Mouse (Mus musculus): Measurements from ENCODE around the gene Bod1l. TPM values are rescaled to one million over a fixed set of nuclear protein-coding genes. Genes with fewer than 3 reads are reported as not detected.

Bod1l gene
- polyA plus RNA-seq (2012; rRNA removed) = 3.7 and 4.7 TPM in 2 replicates

DNA sequence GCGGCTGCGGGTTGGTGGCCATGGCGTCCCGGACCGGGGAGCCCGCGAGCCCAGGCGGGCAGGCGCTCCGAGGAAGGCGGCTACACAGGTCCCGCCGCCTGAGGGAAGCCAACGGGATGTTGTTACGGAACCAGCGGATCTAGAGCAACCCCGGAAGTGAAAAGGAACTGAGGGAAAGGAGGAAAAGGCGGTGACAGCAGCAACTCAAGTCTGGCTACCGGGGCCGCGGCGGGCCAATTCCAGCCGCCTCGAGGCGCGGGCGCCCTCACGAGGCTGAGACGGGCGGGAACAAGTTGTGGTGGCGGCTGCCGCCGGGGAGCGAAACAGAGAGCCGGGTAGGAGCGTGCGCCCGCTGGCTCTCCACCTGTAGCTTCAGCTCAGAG is at the start of gene Bod1l:
Gene Bod1l, minus strand, starts transcription at position 169 of the 383 bp plus-strand sequence.
- Histone ChIP-seq H3K4me3 (ENCODE audit: control insufficient read depth, low read depth, low read length) (peak within 1 kb of the TSS; percentile 97), H3K27me3 (ENCODE audit: control insufficient read depth, insufficient read depth, low read length) (no peaks in the 10 kb centered on the region), H3K27ac (ENCODE audit: control insufficient read depth, insufficient read depth, low read depth, low read length) (peak within 1 kb of the TSS; percentile 88), H3K4me1 (ENCODE audit: control insufficient read depth, insufficient read depth, low read length) (peaks cover 14% of the 10 kb centered on the region), H3K36me3 (ENCODE audit: control insufficient read depth, insufficient read depth, low read length) (no peaks in the 10 kb centered on the region)
- peak; percentile 56 for TF ChIP-seq POLR2A (IDR thresholded peaks at IDR 0.05; ENCODE audit: control insufficient read depth, low read depth, low read length)
- TF ChIP-seq CTCF (IDR thresholded peaks at IDR 0.05; ENCODE audit: control insufficient read depth, insufficient read depth, insufficient replicate concordance, low read depth, low read length) = peak; percentile 10; the same call in 1 of the 2 replicates

DNA sequence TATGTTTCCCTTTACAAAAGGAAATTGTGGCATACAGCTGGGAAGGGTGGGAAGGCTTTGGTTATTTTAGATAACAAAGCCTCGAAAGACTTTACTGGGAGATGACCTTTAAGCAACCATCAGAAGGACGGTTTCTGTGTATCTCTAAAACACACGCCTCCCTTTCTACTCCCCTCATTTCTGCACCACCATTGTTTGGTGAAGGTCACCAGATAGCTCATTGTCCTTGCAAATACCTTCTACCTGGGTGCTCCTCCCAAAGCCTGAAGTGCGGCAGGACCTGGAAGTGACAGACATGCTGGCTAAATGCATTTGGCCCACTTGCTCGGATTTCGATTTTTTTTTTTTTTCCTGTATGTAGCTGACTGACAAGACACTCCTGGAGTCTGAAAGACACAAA is 49.2 kb upstream of the Bod1l start:
- no peak overlapping the region for H3K27ac ChIP-seq (ENCODE audit: control insufficient read depth, insufficient read depth, low read depth, low read length)
- H3K4me1 ChIP-seq (ENCODE audit: control insufficient read depth, insufficient read depth, low read length) = no peaks in the 10 kb centered on the region
- H3K36me3 ChIP-seq (ENCODE audit: control insufficient read depth, insufficient read depth, low read length) = no peaks in the 10 kb centered on the region
- H3K4me3 ChIP-seq (ENCODE audit: control insufficient read depth, low read depth, low read length) = no peak overlapping the region
- no peak for TF ChIP-seq POLR2A (IDR thresholded peaks at IDR 0.05; ENCODE audit: control insufficient read depth, low read depth, low read length)
- no peak for TF ChIP-seq CTCF (IDR thresholded peaks at IDR 0.05; ENCODE audit: control insufficient read depth, insufficient read depth, insufficient replicate concordance, low read depth, low read length)
- H3K27me3 ChIP-seq (ENCODE audit: control insufficient read depth, insufficient read depth, low read length) = no peaks in the 10 kb centered on the region

DNA sequence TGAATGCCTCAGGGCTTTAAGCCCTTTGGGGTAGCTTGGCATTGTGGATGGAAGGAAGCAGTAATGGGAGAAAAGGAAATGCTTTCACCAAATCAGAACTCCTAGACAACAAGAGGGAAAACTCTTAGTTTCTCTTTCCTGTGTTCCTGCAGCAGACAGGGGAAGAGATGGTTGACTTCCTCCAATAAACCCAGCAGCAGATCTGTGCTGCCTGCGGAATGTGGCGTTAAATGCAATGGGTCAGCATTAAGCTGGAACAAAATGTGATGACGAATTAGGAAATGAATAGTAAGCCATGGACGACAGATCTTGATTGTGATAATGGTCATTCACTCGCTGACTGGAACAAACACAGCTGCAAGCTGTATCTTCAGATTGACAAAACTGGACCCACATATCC is 46.8 kb upstream of the Bod1l start:
- Histone ChIP-seq H3K27ac (ENCODE audit: control insufficient read depth, insufficient read depth, low read depth, low read length) (no peak overlapping the region), H3K4me1 (ENCODE audit: control insufficient read depth, insufficient read depth, low read length) (no peaks in the 10 kb centered on the region), H3K36me3 (ENCODE audit: control insufficient read depth, insufficient read depth, low read length) (no peaks in the 10 kb centered on the region), H3K27me3 (ENCODE audit: control insufficient read depth, insufficient read depth, low read length) (no peaks in the 10 kb centered on the region), H3K4me3 (ENCODE audit: control insufficient read depth, low read depth, low read length) (no peak overlapping the region)
- TF ChIP-seq CTCF (IDR thresholded peaks at IDR 0.05; ENCODE audit: control insufficient read depth, insufficient read depth, insufficient replicate concordance, low read depth, low read length) = no peak
- no peak for TF ChIP-seq POLR2A (IDR thresholded peaks at IDR 0.05; ENCODE audit: control insufficient read depth, low read depth, low read length)

DNA sequence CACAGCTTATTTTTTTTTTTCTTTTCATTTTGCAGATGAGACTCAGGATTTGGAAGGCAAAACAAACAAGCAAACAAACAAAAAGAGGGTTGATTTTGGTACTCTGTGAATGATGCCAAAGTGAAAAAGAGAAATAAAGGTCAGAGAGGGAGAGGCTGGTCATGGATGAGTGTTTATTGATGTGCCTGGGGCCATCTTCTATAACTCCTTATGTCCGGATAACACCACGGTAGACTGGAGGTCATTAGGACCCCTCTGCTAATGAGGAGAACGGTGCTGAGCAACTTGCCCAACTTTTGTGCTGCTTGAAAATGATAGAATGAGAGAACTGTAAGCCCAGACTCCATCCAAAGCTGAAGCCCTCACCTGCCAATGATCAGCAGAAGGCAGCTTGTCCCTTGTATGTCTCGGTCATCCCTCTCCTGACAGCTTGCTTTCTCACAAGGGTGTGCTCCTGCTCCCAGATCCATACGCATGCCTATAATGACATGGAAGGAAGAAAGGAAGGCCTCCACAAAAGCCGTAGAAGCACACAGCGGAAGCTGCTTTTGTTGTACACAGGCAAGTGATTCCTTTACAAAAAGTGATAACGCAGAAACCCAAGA is 45.2 kb upstream of the Bod1l start:
- TF ChIP-seq POLR2A (IDR thresholded peaks at IDR 0.05; ENCODE audit: control insufficient read depth, low read depth, low read length) = no peak
- no peak for TF ChIP-seq CTCF (IDR thresholded peaks at IDR 0.05; ENCODE audit: control insufficient read depth, insufficient read depth, insufficient replicate concordance, low read depth, low read length)
- Histone ChIP-seq H3K27ac (ENCODE audit: control insufficient read depth, insufficient read depth, low read depth, low read length) (no peak overlapping the region), H3K36me3 (ENCODE audit: control insufficient read depth, insufficient read depth, low read length) (no peaks in the 10 kb centered on the region)

DNA sequence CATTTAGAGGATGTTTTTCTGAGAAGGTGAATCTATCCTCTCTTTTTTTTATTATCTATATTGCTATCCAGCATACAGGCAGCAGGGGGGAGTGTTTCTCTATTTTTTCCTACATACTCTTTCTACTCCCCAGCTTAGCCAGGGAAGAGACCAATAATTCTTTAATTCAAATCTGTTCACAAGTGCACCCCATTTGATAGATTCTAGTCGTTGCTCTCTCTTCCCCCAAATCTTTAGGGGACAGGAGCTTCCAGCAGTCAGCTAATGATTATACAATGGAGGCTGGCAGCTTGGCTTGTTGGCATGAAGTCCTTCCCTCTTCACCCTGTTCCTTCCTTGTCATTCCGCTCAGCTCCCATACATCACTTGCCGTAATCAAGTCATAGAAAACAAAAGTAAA is 44.7 kb upstream of the Bod1l start:
- no peaks in the 10 kb centered on the region for H3K27me3 ChIP-seq (ENCODE audit: control insufficient read depth, insufficient read depth, low read length)
- H3K27ac ChIP-seq (ENCODE audit: control insufficient read depth, insufficient read depth, low read depth, low read length) = no peak overlapping the region
- TF ChIP-seq POLR2A (IDR thresholded peaks at IDR 0.05; ENCODE audit: control insufficient read depth, low read depth, low read length) (no peak), CTCF (IDR thresholded peaks at IDR 0.05; ENCODE audit: control insufficient read depth, insufficient read depth, insufficient replicate concordance, low read depth, low read length) (no peak)
- H3K36me3 ChIP-seq (ENCODE audit: control insufficient read depth, insufficient read depth, low read length) = no peaks in the 10 kb centered on the region
- peaks cover 4% of the 10 kb centered on the region; the same call in 1 of the 2 replicates for H3K4me1 ChIP-seq (ENCODE audit: control insufficient read depth, insufficient read depth, low read length)
- no peak overlapping the region for H3K4me3 ChIP-seq (ENCODE audit: control insufficient read depth, low read depth, low read length)

More for the DNA sequence above, 45.2 kb upstream of the Bod1l start:
- peaks cover 2% of the 10 kb centered on the region; the same call in 1 of the 2 replicates for H3K4me1 ChIP-seq (ENCODE audit: control insufficient read depth, insufficient read depth, low read length)
- H3K27me3 ChIP-seq (ENCODE audit: control insufficient read depth, insufficient read depth, low read length) = no peaks in the 10 kb centered on the region
- no peak overlapping the region for H3K4me3 ChIP-seq (ENCODE audit: control insufficient read depth, low read depth, low read length)

DNA sequence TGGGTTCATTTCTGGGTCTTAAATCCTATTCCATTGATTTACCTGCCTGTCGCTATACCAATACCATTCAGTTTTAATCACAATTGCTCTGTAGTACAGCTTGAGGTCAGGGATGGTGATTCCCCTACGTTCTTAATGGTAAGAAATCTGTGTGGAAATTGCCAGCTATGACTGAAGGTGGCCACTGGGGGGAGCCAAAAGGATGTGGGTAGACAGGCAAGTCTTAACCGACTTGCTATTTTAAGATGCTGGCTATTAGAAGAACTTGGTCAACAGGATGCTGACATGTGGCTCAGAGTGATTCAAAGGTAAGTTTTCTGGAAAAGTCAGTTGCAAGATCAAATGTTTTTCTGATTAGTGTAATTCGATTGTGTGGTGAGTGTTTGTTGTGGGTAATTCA is 43.6 kb upstream of the Bod1l start:
- TF ChIP-seq POLR2A (IDR thresholded peaks at IDR 0.05; ENCODE audit: control insufficient read depth, low read depth, low read length) (no peak), CTCF (IDR thresholded peaks at IDR 0.05; ENCODE audit: control insufficient read depth, insufficient read depth, insufficient replicate concordance, low read depth, low read length) (no peak)
- no peak overlapping the region for H3K4me3 ChIP-seq (ENCODE audit: control insufficient read depth, low read depth, low read length)
- no peaks in the 10 kb centered on the region for H3K27me3 ChIP-seq (ENCODE audit: control insufficient read depth, insufficient read depth, low read length)
- H3K27ac ChIP-seq (ENCODE audit: control insufficient read depth, insufficient read depth, low read depth, low read length) = no peak overlapping the region
- H3K36me3 ChIP-seq (ENCODE audit: control insufficient read depth, insufficient read depth, low read length) = no peaks in the 10 kb centered on the region
- H3K4me1 ChIP-seq (ENCODE audit: control insufficient read depth, insufficient read depth, low read length) = peaks cover 4% of the 10 kb centered on the region; the same call in 1 of the 2 replicates

DNA sequence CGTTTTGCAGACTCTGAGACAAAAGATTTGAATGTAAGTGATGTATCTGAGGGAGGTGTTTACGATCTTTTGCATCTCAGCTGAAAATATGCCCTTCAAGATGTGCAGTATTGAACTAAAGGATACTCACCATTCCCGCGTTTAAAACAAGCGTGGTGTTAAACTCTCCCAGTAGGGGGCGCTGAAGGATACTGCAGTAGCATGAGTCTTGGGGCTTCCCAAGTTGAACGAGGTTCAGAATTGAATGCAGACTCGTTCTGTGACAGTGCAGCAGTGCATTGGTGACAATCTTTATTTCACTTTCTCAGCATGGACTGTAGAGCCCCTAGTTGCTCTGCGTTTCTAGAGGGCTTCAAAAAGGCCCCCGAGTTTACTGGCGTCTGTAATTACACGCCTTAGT is 40.4 kb upstream of the Bod1l start:
- Histone ChIP-seq H3K4me3 (ENCODE audit: control insufficient read depth, low read depth, low read length) (no peak overlapping the region), H3K4me1 (ENCODE audit: control insufficient read depth, insufficient read depth, low read length) (peaks cover 4% of the 10 kb centered on the region; the same call in 1 of the 2 replicates), H3K36me3 (ENCODE audit: control insufficient read depth, insufficient read depth, low read length) (no peaks in the 10 kb centered on the region), H3K27me3 (ENCODE audit: control insufficient read depth, insufficient read depth, low read length) (no peaks in the 10 kb centered on the region), H3K27ac (ENCODE audit: control insufficient read depth, insufficient read depth, low read depth, low read length) (no peak overlapping the region)
- peak; percentile 34; the same call in 1 of the 2 replicates for TF ChIP-seq CTCF (IDR thresholded peaks at IDR 0.05; ENCODE audit: control insufficient read depth, insufficient read depth, insufficient replicate concordance, low read depth, low read length)
- no peak for TF ChIP-seq POLR2A (IDR thresholded peaks at IDR 0.05; ENCODE audit: control insufficient read depth, low read depth, low read length)
